Mouse (Mus musculus): ENCODE data around the gene Ifit3b. TPM values are rescaled to one million over a fixed set of nuclear protein-coding genes. Genes with fewer than 3 reads are reported as not detected.

The Ifit3b gene
- polyA plus RNA-seq, 1 experiment from 2014 or later = 6.6 TPM

Other genes starting within 250 kb of the Ifit3b start
- gene Ch25h, start 132.8 kb upstream of the Ifit3b start, polyA plus RNA-seq (2015; fragmentation: Nextera tagmentation; extraction: Ambion mirVana) = 1.3 and 2.0 TPM in 2 replicates
- 146 and 150 TPM in 2 replicates for gene Lipa, start 80.5 kb upstream of the Ifit3b start, polyA plus RNA-seq (2015; fragmentation: Nextera tagmentation; extraction: Ambion mirVana)
- 17.2 and 17.8 TPM in 2 replicates for gene Ifit2, start 57.3 kb upstream of the Ifit3b start, polyA plus RNA-seq (2015; fragmentation: Nextera tagmentation; extraction: Ambion mirVana)
- 32.1 and 40.7 TPM in 2 replicates for gene Ifit3, start 24.4 kb upstream of the Ifit3b start, polyA plus RNA-seq (2015; fragmentation: Nextera tagmentation; extraction: Ambion mirVana)
- 1.5 and 2.4 TPM in 2 replicates for gene Ifit1bl1, start 6.0 kb upstream of the Ifit3b start, polyA plus RNA-seq (2015; fragmentation: Nextera tagmentation; extraction: Ambion mirVana)
- gene Ifit1bl2, start 32.8 kb downstream of the Ifit3b start, polyA plus RNA-seq (2015; fragmentation: Nextera tagmentation; extraction: Ambion mirVana) = 0.14 and 0.21 TPM in 2 replicates
- 21.5 and 27.1 TPM in 2 replicates for gene Ifit1, start 32.9 kb downstream of the Ifit3b start, polyA plus RNA-seq (2015; fragmentation: Nextera tagmentation; extraction: Ambion mirVana)
- 0.23 and 0.26 TPM in 2 replicates for gene Slc16a12, start 139.3 kb downstream of the Ifit3b start, polyA plus RNA-seq (2015; fragmentation: Nextera tagmentation; extraction: Ambion mirVana)